Mouse (Mus musculus): ENCODE data around the gene Nomo1.

The Nomo1 gene

DNA sequence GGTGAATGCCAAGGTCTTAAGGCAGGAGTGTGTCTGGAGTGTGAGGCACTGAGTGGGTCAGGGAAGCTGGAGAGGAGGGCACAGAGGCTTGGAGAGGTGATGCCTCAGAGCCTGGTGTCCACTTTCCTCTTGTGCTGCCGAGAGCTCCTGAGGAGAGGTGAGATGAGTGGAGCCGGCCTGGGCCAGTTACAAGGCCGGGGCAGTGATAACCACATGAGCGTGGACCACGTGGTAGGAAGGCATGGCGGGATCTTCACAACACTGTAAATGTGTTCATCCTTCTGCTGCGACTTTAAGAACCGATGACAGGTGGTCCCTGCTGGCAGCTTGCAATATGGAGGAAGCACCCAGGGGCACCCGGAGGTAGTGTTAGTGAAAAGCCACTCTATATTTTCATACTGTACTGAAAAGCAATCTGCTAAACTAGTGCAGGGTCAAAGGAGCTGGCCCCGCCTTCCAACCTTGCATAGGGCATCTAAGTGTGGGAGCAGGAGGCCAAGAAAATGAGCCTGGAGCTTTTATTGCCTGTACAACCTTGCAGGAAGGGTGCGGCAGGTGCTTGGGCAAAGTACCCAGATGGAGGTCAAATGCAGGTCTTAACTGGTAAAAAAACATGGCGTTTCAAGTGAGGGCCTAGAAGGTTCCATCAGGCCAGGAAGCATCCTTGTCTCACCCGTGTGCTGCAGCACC, 14.5 kb downstream of the Nomo1 start:
- DNase-seq, result no peak

DNA sequence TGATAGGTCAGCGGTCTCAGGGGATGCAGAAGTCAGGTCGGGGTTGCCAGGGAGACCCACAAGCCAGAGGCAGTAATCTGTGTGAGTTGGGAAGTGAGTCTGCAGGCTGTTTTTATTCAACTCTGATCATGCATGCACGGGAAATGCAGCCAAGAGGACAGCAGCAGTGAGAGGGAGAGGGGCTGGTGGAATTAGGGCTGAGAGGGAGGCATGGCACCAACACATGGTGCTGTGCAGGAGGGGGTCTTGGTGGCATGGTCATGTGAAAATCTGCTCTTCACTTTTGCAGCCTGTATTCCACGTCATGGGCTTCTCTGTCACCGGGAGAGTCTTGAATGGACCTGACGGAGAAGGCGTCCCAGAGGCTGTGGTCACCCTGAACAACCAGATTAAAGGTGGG, 16.5 kb downstream of the Nomo1 start:
- no peak for DNase-seq

- DNase-seq, result peak; percentile 28
Observed at GRCm38 (mm10) chr7:46052161-46052821, 18.8 kb downstream of the Nomo1 start.

GRCm38 (mm10) chr7:46053566-46053965, 20.1 kb downstream of the Nomo1 start:
- DNase-seq, result no peak

DNA sequence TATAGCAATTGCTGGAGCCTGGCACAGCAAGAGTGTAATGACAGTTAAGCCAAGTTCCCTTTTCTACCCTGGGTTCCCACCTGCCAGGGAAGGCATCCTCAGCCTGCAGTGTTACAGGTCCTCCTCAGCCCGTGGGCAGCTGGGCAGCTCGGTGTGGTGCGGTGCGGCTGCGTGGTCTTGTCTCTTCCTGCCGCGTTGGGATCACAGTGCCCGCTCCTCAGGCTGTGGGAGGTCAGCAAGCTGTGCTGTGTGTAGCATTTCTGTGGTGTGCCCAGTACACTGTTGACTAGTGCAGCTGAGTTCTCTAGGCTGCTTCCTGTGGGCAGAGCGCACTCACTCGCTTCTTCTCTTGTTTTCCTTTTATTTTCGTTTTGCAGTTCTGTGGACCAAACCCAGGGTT, 25.4 kb downstream of the Nomo1 start:
- peak; percentile 7 for DNase-seq

- DNase-seq, result no peak
Observed at GRCm38 (mm10) chr7:46060688-46061087, 27.2 kb downstream of the Nomo1 start.

- no peak for DNase-seq
Observed at GRCm38 (mm10) chr7:46061614-46062013, 28.1 kb downstream of the Nomo1 start.

DNA sequence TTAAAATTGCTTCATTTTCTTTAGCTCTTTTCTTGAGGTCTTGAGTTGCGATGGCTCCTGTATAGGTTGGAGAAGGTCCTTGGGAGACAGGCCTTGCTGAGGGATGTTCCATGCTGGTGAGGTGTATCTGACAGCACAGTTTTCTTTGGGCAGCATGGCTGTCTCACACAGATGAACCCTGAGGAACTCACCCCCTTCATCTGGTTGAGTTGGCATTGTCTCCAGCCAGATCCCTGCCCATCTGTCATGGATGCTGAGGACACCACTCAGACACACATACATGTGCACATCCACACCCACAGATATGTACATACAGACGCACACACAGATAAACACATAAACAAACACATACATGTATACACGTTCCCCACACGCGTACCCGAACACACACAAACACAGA, 29.8 kb downstream of the Nomo1 start:
- DNase-seq, result no peak

GRCm38 (mm10) chr7:46068831-46069230, 35.3 kb downstream of the Nomo1 start:
- DNase-seq, result no peak

GRCm38 (mm10) chr7:46076844-46077243, 43.3 kb downstream of the Nomo1 start:
- no peak for DNase-seq

DNA sequence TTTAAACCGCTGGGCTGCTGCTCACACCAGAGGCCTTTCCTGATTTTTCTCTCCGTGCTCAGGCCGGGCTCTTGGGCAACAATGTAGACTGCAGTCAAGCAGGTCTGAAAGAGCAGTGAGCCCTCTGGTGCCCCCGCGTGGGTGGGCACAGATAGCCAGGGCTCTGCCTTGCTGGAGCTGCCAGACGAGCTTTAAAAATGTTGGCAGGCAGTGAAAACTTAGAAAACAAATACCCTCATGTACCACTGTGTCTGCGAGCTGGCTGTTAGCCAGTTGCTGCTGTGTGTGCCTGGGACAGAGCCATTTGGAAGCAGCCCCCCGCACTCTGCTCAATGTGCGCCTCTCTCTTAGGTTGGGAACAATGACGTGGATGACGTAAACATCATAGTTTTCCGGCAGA, 44.2 kb downstream of the Nomo1 start:
- DNase-seq, result no peak

DNA sequence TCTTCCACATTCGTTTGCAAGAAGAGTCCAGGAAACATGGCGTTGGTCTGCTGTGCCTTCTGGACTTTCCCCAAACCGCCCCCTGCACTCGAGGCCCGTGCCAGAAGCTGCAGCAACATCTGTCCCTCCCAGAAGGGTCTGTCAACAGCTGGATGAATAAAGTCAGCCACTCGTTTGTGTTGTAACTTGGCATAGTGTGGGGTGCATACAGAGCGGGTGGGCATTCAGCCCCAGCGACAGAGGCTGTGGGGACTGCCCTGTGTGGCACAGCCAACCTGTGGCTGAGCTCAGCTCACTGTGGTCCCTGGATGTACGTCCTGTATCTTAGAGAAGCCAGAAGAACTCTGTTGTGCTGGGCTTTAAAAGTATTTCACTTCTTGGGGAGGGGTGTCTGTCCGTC, 50.5 kb downstream of the Nomo1 start:
- no peak for DNase-seq

DNA sequence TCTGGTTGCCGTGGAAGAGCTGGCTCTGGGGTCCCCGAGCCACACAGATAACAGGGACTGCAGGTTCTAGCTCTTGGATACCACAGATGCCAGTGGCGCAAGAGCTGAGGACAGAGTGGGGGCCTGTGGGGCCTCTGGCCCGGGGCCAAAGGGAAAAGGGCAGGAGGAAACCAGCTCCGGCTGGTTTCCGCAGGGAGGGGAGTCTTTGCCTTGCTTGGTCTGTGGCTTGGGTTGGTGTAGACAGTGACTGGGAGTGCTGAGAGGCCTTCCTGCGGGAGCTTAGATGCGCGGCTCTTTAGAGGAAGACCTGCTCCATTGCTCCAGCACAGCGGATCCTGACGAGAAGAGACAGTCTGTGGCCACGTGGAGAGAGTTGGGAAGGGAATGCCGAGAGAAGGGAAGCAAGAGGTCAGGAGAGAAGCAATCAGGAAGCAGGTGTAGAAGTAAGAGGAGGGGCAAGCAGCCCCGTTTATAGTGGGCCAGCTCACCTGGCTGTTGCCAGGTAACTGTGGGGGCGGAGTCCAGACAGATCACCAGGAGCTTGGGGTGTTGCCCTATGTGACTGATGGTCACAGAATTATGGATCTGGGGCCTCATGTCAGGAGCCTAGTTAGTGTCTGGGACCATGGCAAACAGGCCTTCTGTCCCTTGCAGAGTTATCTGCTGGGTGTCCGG, 51.5 kb downstream of the Nomo1 start:
- no peak for DNase-seq

DNA sequence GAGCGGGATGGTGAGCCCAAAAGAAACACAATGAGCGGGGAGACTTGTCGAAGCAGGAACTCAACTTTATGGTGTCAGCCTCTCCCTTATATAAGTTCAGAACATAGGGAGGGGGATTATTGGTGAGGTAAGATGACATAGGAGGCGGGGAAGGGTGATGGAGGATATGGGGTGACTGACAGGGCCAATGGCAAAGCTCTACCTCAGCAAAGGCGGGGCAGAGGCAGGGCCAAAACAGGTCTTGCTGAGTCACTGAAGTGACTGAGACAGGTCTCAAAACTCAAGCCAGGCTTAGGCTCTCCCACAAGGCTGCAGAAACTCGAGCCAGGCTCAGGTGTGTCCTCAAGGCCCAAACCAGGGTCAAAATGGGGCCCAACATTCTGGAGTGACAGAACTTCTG, 52.9 kb downstream of the Nomo1 start:
- no peak for DNase-seq

GRCm38 (mm10) chr7:46088241-46088640, 54.7 kb downstream of the Nomo1 start:
- no peak for DNase-seq

DNA sequence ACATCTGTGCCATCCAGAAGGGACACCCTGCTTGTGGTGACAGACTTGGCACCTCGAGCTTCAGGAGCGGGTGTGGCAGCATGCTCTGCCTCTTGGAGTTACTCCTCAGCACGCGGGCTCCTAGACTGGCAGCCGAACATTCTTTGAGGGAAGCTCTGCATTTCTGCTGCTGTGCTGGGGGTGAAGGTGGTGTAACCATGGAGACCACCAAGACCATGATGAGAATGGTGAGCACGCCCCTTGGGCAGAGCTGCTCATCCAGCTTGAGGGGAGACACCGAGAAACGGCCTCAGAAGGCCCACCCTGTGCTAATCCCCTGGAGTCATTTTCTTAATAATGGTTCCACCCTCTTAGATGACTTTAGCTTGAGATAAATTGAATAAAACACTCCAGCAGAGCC, 59.3 kb downstream of the Nomo1 start:
- no peak for DNase-seq

DNA sequence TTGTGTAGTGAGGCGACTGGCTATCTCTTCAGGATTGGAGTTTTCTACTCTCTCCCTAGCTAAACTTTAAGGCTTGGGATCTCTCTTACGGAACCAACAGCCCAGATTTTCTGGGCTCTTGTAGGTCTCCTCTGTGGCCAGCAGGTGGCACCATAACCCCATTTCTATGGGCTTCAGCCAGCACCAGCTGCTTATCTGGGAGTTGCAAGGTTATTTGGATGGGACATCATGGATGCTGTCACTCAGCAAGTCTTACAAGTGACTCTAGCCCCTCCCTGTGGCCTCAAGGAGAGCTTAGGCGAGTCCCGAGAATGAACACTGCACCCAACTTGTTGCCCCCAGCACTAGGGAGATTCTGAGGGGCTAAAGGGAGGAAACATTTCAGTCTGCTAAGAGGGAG, 62.6 kb downstream of the Nomo1 start:
- DNase-seq, result peak; percentile 64

DNA sequence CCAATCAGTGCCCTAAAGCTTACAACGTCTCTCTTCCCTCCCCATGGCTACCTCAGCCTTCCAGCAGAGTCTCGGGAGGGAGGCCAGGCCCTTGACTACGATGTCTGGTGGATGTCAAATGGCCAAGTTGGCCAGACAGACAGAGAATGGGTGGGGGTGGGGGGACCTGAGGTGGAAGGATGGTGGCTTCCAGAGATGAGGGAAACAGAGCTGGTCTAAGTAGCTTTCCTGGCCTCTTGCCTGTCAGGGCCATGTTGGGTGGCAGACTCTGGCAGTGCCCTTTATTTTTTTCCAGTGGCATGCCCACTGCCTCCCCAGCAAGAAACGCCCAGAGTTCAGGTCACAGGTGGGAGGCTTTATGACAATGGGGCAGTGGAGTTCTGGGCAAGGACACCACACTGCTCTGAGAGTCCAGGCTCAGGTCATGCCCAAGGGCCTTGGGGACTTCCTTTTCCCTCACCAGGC, 63.9 kb downstream of the Nomo1 start:
- DNase-seq, result no peak

- DNase-seq, result no peak
Observed at GRCm38 (mm10) chr7:46098221-46098918, 64.9 kb downstream of the Nomo1 start.

DNA sequence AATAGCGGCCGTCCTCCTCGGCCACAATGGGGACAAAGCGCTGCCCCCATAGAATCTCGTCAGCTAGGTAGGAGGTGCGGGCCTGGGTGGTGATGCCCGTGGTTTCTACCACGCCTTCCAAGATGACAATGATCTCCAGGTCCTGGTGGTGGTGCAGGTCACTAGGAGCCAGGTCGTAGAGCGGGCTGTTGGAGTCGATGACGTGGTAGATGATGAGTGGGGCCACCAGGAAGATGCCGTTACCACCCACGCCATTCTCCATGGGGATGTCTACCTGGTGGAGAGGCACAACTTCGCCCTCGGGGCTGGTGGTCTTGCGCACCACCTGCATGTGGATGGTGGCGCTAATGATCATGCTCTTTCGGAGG, 65.4 kb downstream of the Nomo1 start:
- DNase-seq, result no peak

DNA sequence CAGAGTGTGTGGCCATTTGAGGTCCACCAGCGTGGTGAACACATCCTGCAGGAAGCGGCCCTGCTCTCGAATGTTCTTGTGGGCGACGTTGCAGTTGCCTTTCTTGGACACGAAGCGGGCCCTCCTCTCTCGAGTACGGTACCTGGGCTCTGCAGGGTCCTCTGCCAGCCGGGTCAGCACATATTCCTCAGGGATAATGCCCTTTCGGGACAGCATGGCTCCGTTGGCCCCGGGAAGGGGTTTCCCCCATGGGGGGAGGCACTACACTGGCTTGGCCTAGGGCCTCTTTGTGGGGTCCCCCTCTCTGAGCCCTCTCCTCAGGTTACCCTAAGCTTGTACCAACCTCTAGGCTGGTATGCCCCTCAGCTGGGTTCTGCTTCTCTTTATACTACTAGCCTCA, 66.2 kb downstream of the Nomo1 start:
- no peak for DNase-seq

- peak; percentile 74 for DNase-seq
Observed at GRCm38 (mm10) chr7:46100563-46100962, 67.1 kb downstream of the Nomo1 start, which contains the start of gene Kcnj11. Gene Kcnj11, minus strand, starts transcription at chr7:46100764.

DNA sequence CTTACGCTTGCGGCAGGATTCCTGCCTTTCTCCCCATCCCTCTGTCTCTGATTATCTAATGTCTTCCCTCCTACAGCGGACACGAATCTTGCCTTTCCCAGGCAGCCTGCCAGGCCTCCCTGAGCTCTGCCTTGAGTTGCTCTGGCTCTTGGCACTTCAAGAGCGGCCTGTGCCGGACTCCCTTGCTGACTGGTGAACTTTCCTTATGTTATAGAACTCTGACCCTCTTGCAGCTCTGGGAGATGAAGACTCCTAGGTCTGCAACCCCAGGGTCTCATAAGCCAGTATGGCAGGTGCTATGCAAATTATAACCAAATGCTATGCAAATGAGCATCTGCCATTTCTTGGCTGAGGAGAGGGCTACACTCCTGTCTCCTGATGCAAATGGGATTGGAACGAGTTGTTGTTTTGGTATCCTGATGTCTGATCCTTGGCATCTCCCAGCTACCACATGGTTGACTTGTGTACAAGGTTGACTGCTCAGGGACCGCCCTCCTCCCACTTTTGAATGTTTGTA, 69.6 kb downstream of the Nomo1 start:
- no peak for DNase-seq
